Mouse (Mus musculus) liver, embryonic 13.5 days (tissue): ENCODE data around the gene Nf1. TPM values are rescaled to one million over a fixed set of nuclear protein-coding genes. Genes with fewer than 3 reads are reported as not detected.
A peak's percentile ranks its signal among the peaks of the same experiment; 100 is the strongest.

Experiments used
- ATAC-seq: fragments of 200-750 bp; cut with Nextera tagmentation; 2 replicates; pipeline ENCODE4 v1.8.0; 2017; ENCODE audit warnings: low read depth, mild to moderate bottlenecking, moderate number of reproducible peaks, moderate library complexity
- DNase-seq: peaks from one replicate; pipeline ENCODE4 v3.0.0; 2022
- H3K27ac ChIP-seq: fragments of 300-500 bp; sonication (generic); 2 replicates; pipeline ENCODE4 v1.5.1; 2015; ENCODE audit warnings: moderate library complexity, mild to moderate bottlenecking, inconsistent platforms
- H3K27me3 ChIP-seq: fragments of 300-500 bp; sonication (generic); 2 replicates; pipeline ENCODE4 v1.6.1; 2015; ENCODE audit warnings: mild to moderate bottlenecking, inconsistent platforms
- H3K36me3 ChIP-seq: fragments of 300-500 bp; sonication (generic); 2 replicates; pipeline ENCODE4 v1.6.1; 2015; ENCODE audit warnings: mild to moderate bottlenecking, inconsistent platforms
- H3K4me1 ChIP-seq: fragments of 300-500 bp; sonication (generic); replicated peaks from 2 replicates; pipeline ENCODE4 v1.6.1; 2015; ENCODE audit warnings: inconsistent platforms
- H3K4me2 ChIP-seq: fragments of 300-500 bp; sonication (generic); 2 replicates; pipeline ENCODE4 v1.6.1; 2015; ENCODE audit warnings: inconsistent platforms, mild to moderate bottlenecking, moderate library complexity
- H3K4me3 ChIP-seq: fragments of 300-500 bp; sonication (generic); replicated peaks from 2 replicates; pipeline ENCODE4 v1.5.1; 2015; ENCODE audit warnings: mild to moderate bottlenecking, inconsistent platforms
- H3K9ac ChIP-seq: fragments of 300-500 bp; sonication (generic); 2 replicates; pipeline ENCODE4 v1.6.1; 2015; ENCODE audit warnings: mild to moderate bottlenecking, inconsistent platforms
- H3K9me3 ChIP-seq: fragments of 300-500 bp; sonication (generic); replicated peaks from 2 replicates; pipeline ENCODE4 v1.6.1; 2016; ENCODE audit warnings: inconsistent platforms
- WGBS: fragments of 180-500 bp; shearing (Covaris S2); methylation state at CpG from one replicate; pipeline ENCODE4 v1.1.7; 2015; ENCODE audit not compliant: insufficient replicate concordance; 5-methylcytosine and 5-hydroxymethylcytosine counted together
- polyA plus RNA-seq: library from polyadenylated mRNA; unstranded; fragments of >200 nt; fragmentation: Nextera tagmentation; extraction: Ambion mirVana; gene quantifications from 2 replicates; pipeline ENCODE4 v1.2.1, GENCODE M21; 2015

The Nf1 gene
- polyA plus RNA-seq, 1 experiment from 2014 or later: 1.6 TPM

DNA sequence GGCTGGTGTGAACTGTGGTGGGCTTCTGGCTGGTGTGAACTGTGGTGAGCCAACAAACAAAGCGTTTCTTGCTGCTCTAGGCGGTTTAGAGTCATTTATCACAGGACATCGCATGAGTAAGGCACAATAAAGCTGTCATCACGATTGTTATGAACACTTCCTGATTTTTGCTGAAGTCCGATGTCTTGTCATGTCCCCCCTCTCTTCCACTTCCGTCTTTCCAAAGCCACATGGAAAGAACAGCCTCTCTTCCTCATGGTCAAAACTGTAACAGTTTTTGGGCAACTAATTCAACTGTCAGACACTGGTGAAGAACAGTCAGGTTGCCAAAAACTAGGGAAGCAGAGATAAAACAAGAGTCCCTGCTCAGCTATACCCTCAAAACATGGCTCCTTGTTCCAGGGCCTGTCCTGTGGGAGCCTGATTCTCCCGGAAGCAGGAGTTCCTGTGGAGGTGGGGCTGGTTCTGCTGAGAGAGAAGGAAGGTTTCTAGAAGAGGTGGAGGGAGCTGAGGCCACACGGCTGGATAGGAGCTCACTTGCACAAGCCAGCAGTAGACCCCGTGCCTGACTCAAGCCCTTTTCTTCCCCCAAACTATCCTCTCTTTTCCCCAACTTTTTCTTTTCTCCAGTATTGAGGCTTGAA is 33.7 kb upstream of the Nf1 start:
- H3K27ac ChIP-seq: peak overlapping the region; percentile 54
- no peak overlapping the region for H3K4me2 ChIP-seq
- no peak for DNase-seq
- no peaks in the 10 kb centered on the region for H3K27me3 ChIP-seq
- 26% methylated on average over 9 of the region's 9 CpGs for WGBS
- no peaks in the 10 kb centered on the region for H3K9me3 ChIP-seq
- no peak overlapping the region for H3K9ac ChIP-seq
- H3K4me3 ChIP-seq: no peak overlapping the region
- no peak for ATAC-seq
- H3K36me3 ChIP-seq: no peaks in the 10 kb centered on the region
- H3K4me1 ChIP-seq: peaks cover 28% of the 10 kb centered on the region

GRCm38 (mm10) chr11:79306510-79306909 is 33.0 kb upstream of the Nf1 start:
- peak overlapping the region; percentile 54 for H3K27ac ChIP-seq
- peaks cover 29% of the 10 kb centered on the region for H3K4me1 ChIP-seq
- WGBS: 20% methylated on average over 7 of the region's 7 CpGs
- peak overlapping the region; percentile 17; the same call in 1 of the 2 replicates for H3K9ac ChIP-seq
- H3K4me2 ChIP-seq: peak overlapping the region; percentile 24; the same call in 1 of the 2 replicates
- ATAC-seq: no peak
- H3K4me3 ChIP-seq: no peak overlapping the region
- no peaks in the 10 kb centered on the region for H3K27me3 ChIP-seq
- no peaks in the 10 kb centered on the region for H3K9me3 ChIP-seq
- no peaks in the 10 kb centered on the region for H3K36me3 ChIP-seq
- DNase-seq: no peak

DNA sequence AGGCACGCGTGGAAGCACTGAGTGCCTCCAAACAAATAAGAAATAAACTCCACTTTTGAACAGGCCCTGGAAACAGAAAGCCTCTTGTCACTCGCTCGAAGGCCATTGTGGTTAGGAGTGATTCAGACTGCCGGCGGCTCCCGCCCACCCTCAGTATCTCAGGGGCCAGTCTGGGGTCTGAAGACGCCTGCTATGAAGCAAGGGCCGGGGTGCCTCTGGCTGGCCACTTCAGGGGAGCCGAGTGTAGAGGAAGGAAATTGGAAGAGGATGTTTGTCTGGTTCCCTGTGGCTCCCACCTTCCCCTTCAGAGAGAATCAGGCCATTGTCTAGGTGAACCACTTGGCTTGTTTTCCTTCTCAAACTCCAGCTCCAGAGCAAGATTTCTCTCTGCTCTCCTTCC is 32.5 kb upstream of the Nf1 start:
- ATAC-seq (peak; percentile 54; the same call in 1 of the 2 replicates), DNase-seq (peak; percentile 12)
- H3K36me3 ChIP-seq: no peaks in the 10 kb centered on the region
- no peaks in the 10 kb centered on the region for H3K9me3 ChIP-seq
- H3K4me1 ChIP-seq: peaks cover 29% of the 10 kb centered on the region
- peak overlapping the region; percentile 24; the same call in 1 of the 2 replicates for H3K4me2 ChIP-seq
- peak overlapping the region; percentile 54 for H3K27ac ChIP-seq
- H3K4me3 ChIP-seq: no peak overlapping the region
- peak overlapping the region; percentile 17; the same call in 1 of the 2 replicates for H3K9ac ChIP-seq
- no peaks in the 10 kb centered on the region for H3K27me3 ChIP-seq
- WGBS: 8% methylated on average over 10 of the region's 10 CpGs

DNA sequence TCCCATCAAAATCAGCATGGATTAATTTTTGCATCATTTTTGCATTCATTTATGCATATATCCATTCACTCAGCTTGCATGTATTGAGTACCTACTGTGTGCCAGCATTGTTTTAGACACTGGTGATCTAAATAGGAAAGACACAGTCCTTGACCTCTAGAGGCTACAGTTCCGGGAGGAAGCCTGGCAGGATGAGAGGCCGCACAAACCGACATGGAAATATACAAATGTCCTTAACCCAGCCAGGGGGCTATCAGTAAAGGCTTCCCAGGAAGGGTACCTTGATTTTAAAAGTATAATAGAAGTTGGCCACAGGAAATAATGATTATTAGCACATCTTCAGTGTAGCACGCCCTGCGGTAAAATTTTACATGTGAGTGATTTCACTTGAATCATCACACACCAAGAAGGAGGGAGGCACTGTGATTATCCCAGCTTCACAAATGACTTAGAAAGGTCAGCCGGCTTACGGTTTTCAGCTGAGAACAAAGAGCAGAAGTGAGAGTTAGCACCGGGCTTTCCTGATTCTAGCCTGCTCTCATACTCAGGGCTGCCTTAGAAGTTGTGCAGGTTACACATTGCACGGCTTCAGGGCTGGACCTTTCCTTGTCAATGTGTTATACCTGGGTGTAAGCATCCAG is 31.8 kb upstream of the Nf1 start:
- no peak overlapping the region for H3K4me3 ChIP-seq
- H3K36me3 ChIP-seq: no peaks in the 10 kb centered on the region
- H3K27me3 ChIP-seq: no peaks in the 10 kb centered on the region
- H3K9ac ChIP-seq: no peak overlapping the region
- DNase-seq: no peak
- peaks cover 29% of the 10 kb centered on the region for H3K4me1 ChIP-seq
- no peak overlapping the region for H3K4me2 ChIP-seq
- H3K9me3 ChIP-seq: no peaks in the 10 kb centered on the region
- WGBS: 44% methylated on average over 9 of the region's 9 CpGs
- ATAC-seq: no peak
- peak overlapping the region; percentile 54 for H3K27ac ChIP-seq

DNA sequence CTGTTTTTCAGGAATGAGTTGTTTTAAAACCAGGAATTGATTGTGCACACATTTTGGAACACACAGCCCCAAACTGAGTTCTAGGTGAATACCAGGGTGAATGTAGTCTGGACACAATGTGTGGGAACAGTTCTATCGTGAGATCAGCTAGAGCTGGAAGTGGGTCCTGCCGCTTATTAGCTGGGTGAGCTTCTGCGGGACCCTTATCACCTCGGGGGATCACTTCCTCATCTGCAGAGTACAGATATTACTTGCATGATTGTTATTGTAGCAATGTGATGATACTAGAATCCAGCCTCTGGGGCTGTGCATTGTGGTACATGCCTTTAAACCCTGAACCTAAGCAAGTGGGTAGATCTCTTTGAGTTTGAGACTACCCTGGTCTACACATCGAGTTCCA is 29.0 kb upstream of the Nf1 start:
- Histone ChIP-seq H3K27me3 (no peaks in the 10 kb centered on the region), H3K9me3 (no peaks in the 10 kb centered on the region), H3K36me3 (no peaks in the 10 kb centered on the region), H3K27ac (no peak overlapping the region), H3K4me2 (no peak overlapping the region), H3K4me1 (peaks cover 29% of the 10 kb centered on the region), H3K4me3 (no peak overlapping the region), H3K9ac (no peak overlapping the region)
- no peak for ATAC-seq
- WGBS: 14% methylated on average over 5 of the region's 5 CpGs
- no peak for DNase-seq

DNA sequence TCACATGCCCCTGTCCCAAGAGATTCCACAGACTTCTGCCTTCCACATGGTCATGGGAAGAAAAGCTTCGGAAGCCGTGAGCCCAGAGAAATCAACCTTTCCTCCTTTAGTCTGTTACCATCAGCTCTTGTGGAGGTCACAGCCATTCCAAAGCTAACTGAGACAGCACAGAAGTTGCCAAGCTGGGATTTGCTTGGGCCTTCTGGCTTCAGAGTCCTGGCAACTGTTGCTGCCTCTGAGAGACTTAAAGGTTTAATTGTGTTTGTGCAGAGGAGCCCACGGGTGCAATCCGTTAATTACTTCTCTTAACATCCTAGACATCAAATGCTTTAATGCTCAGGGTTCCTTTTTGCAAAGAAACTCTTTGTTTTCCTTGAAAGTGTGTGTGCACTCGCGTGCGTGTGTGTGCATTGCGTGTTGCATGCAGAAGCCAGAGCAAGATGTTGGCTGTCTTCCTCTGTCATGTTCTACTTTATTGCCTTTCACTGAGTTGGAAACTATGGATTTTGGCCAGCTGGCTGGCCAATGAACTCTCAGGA is 22.6 kb upstream of the Nf1 start:
- Histone ChIP-seq H3K27me3 (no peaks in the 10 kb centered on the region), H3K9ac (no peak overlapping the region), H3K9me3 (no peaks in the 10 kb centered on the region), H3K36me3 (no peaks in the 10 kb centered on the region), H3K4me2 (no peak overlapping the region), H3K4me1 (no peaks in the 10 kb centered on the region), H3K4me3 (no peak overlapping the region), H3K27ac (no peak overlapping the region)
- 77% methylated on average over 8 of the region's 8 CpGs for WGBS
- ATAC-seq: no peak
- DNase-seq: no peak

GRCm38 (mm10) chr11:79319807-79320206 is 19.7 kb upstream of the Nf1 start:
- Histone ChIP-seq H3K36me3 (no peaks in the 10 kb centered on the region), H3K27ac (no peak overlapping the region), H3K4me2 (no peak overlapping the region), H3K27me3 (no peaks in the 10 kb centered on the region), H3K4me3 (no peak overlapping the region), H3K9me3 (no peaks in the 10 kb centered on the region), H3K9ac (no peak overlapping the region), H3K4me1 (no peaks in the 10 kb centered on the region)
- WGBS: 57% methylated on average over 7 of the region's 7 CpGs
- ATAC-seq: no peak
- no peak for DNase-seq

GRCm38 (mm10) chr11:79323985-79324685 is 15.4 kb upstream of the Nf1 start:
- Histone ChIP-seq H3K9ac (no peak overlapping the region), H3K27me3 (no peaks in the 10 kb centered on the region), H3K36me3 (no peaks in the 10 kb centered on the region), H3K4me1 (no peaks in the 10 kb centered on the region), H3K4me2 (no peak overlapping the region), H3K9me3 (no peaks in the 10 kb centered on the region), H3K27ac (no peak overlapping the region), H3K4me3 (no peak overlapping the region)
- DNase-seq (no peak), ATAC-seq (no peak)
- 69% methylated on average over 12 of the region's 12 CpGs for WGBS

DNA sequence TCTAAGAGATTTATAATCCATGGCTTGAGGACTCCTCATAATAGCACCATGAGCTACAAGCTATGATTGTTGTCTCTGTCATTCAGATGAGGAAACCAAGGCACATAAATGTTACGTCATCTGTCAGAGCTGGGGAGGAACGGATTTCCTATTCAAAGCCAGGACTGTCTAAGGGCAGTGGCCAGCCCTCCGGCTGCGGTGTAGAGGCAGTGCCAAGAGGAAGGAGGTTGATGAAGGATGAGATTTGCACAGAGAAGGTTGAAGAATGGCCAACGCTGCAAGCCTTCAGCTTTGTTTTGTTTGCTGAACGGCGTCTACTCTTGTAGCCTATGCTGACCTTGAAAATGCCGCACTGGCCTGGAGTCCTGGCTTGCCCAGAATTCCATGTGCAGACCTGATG is 13.8 kb upstream of the Nf1 start:
- Histone ChIP-seq H3K4me1 (no peaks in the 10 kb centered on the region), H3K27ac (no peak overlapping the region), H3K9ac (no peak overlapping the region), H3K27me3 (no peaks in the 10 kb centered on the region), H3K9me3 (no peaks in the 10 kb centered on the region), H3K36me3 (no peaks in the 10 kb centered on the region), H3K4me2 (no peak overlapping the region), H3K4me3 (no peak overlapping the region)
- no peak for ATAC-seq
- no peak for DNase-seq
- WGBS: 39% methylated on average over 8 of the region's 8 CpGs

DNA sequence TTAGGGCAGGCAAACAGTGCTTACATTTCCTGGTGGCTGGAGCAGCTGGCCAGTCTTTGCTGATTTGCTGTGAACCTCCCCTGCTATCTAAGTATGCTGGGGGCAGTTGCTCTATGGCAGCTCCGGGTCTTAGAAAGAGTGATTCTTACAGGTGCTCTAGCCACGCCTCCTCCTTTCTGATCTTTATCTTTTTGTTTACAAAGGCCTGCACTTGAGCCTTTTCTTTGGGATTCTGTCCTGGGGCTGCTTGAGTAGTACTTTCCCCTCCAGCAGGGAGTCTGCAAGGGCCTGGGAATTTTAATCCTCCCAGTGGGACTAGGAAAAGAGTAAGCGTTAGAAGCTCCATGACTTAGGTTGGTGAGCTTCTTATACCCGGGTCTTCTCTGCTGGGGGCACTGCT is 12.4 kb upstream of the Nf1 start:
- Histone ChIP-seq H3K4me2 (no peak overlapping the region), H3K27ac (no peak overlapping the region), H3K36me3 (no peaks in the 10 kb centered on the region), H3K9me3 (no peaks in the 10 kb centered on the region), H3K9ac (no peak overlapping the region), H3K27me3 (peaks cover 4% of the 10 kb centered on the region; the same call in 1 of the 2 replicates), H3K4me1 (0 out of 2 replicates have a peak, but pooled peaks cover under 1% of the 10 kb centered on the region), H3K4me3 (no peak overlapping the region)
- 42% methylated on average over 4 of the region's 4 CpGs for WGBS
- ATAC-seq (no peak), DNase-seq (no peak)

DNA sequence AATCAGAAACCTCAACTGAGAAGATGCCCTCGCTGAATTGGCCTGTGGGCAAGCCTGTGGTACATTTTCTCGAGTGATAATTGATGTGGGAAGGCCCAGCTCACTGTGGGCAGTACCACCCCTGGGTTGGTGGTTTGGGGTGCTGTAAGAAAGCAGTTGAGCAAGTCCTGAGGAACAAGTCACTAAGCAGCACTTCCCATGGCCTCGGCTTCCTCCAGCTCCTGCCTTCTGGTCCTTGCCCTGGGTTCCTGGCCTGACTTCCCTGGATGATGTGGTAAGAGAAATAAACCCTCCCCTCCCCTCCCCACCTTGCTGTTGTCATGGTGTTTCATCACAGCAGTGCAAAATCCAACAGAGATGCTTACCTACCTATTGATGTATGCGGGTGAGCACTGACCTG is 11.4 kb upstream of the Nf1 start:
- no peak overlapping the region for H3K4me3 ChIP-seq
- H3K4me2 ChIP-seq: no peak overlapping the region
- H3K36me3 ChIP-seq: no peaks in the 10 kb centered on the region
- peaks cover 4% of the 10 kb centered on the region; the same call in 1 of the 2 replicates for H3K27me3 ChIP-seq
- ATAC-seq (no peak), DNase-seq (no peak)
- peaks cover 10% of the 10 kb centered on the region; the same call in 1 of the 2 replicates for H3K4me1 ChIP-seq
- WGBS: 59% methylated on average over 4 of the region's 4 CpGs
- no peak overlapping the region for H3K9ac ChIP-seq
- no peak overlapping the region for H3K27ac ChIP-seq
- H3K9me3 ChIP-seq: no peaks in the 10 kb centered on the region
